Mouse (Mus musculus) MEL (cell line): ENCODE measurements at regions not wholly inside any gene's neighbourhood (a gene's known extent, or its start where the extent isn't known, plus 50 kb on each side); places are given as distances from the start of the nearest gene placed in this dataset.

Source experiments
- DNase-seq: peaks from one replicate; pipeline ENCODE4 v3.0.0; 2011; ENCODE audit warnings: low read depth, low spot score
- H3K27ac ChIP-seq: 2 replicates; pipeline ENCODE4 v1.5.1; 2012; ENCODE audit warnings: low read depth, mild to moderate bottlenecking, control low read depth, low read length, moderate library complexity; ENCODE audit not compliant: control insufficient read depth
- H3K27me3 ChIP-seq, 2 experiments: fragments of 150-350 bp in 1 of 2; sonication (generic) in 1 of 2; 2 replicates each; pipeline ENCODE4 v1.6.1; 2012; ENCODE audit warnings: low read length in 2 of 2, mild to moderate bottlenecking in 2 of 2, improper control_type of control experiment in 1 of 2, moderate library complexity in 1 of 2; ENCODE audit not compliant: insufficient read depth in 2 of 2, control insufficient read depth in 1 of 2
- H3K36me3 ChIP-seq, 2 experiments: 2 replicates each; pipeline ENCODE4 v1.6.1; 2012 to 2014; ENCODE audit warnings: low read length in 2 of 2, improper control_type of control experiment in 1 of 2, inconsistent platforms in 1 of 2, mild to moderate bottlenecking in 1 of 2; ENCODE audit not compliant: insufficient read depth in 2 of 2, control insufficient read depth in 1 of 2
- H3K4me1 ChIP-seq, 2 experiments: fragments of 150-350 bp in 1 of 2; sonication (generic) in 1 of 2; 2 replicates each; pipeline ENCODE4 v1.6.1; 2012; ENCODE audit warnings: low read length in 2 of 2, improper control_type of control experiment in 1 of 2, mild to moderate bottlenecking in 1 of 2; ENCODE audit not compliant: insufficient read depth in 2 of 2, control insufficient read depth in 1 of 2
- H3K4me3 ChIP-seq, 2 experiments: fragments of 150-350 bp in 1 of 2; sonication (generic) in 1 of 2; 2 replicates each; pipeline ENCODE4 v1.5.1; 2012; ENCODE audit warnings: low read depth in 2 of 2, low read length in 2 of 2, mild to moderate bottlenecking in 2 of 2, moderate library complexity in 2 of 2, control low read depth in 1 of 2, improper control_type of control experiment in 1 of 2; ENCODE audit not compliant: control insufficient read depth in 1 of 2, insufficient read depth in 1 of 2
- H3K79me2 ChIP-seq: 2 replicates; pipeline ENCODE4 v1.6.1; 2012; ENCODE audit warnings: mild to moderate bottlenecking, low read length, moderate library complexity; ENCODE audit not compliant: control insufficient read depth, poor library complexity, insufficient read depth
- H3K9ac ChIP-seq: 2 replicates; pipeline ENCODE4 v1.6.1; 2012; ENCODE audit warnings: low read depth, mild to moderate bottlenecking, control low read depth, low read length, moderate library complexity; ENCODE audit not compliant: control insufficient read depth, poor library complexity, severe bottlenecking
- H3K9me3 ChIP-seq: fragments of 150-350 bp; sonication (generic); replicated peaks from 2 replicates; pipeline ENCODE4 v1.6.1; 2012; ENCODE audit warnings: mild to moderate bottlenecking, low read length, improper control_type of control experiment, moderate library complexity; ENCODE audit not compliant: insufficient read depth
- BHLHE40 ChIP-seq: IDR thresholded peaks from 2 replicates; pipeline ENCODE4 v1.6.1; 2012; ENCODE audit warnings: low read depth, mild to moderate bottlenecking, inconsistent platforms, low read length, improper control_type of control experiment, borderline replicate concordance
- CHD2 ChIP-seq: IDR thresholded peaks from 2 replicates; pipeline ENCODE4 v1.6.1; 2011; ENCODE audit warnings: low read length, improper control_type of control experiment
- CTCF ChIP-seq, 3 experiments: IDR thresholded peaks in 2 of 3; conservative IDR thresholded peaks in 1 of 3; 2 replicates each; pipeline ENCODE4 v1.5.1; 2011 to 2012; ENCODE audit warnings: low read length in 3 of 3, low read depth in 2 of 3, mild to moderate bottlenecking in 2 of 3, improper control_type of control experiment in 1 of 3, inconsistent platforms in 1 of 3, mixed read lengths in 1 of 3, moderate library complexity in 1 of 3; ENCODE audit not compliant: control insufficient read depth in 1 of 3, insufficient read depth in 1 of 3, poor library complexity in 1 of 3, severe bottlenecking in 1 of 3
- E2F4 ChIP-seq: IDR thresholded peaks from 2 replicates; pipeline ENCODE4 v1.6.1; 2011; ENCODE audit warnings: low read depth, low read length, improper control_type of control experiment, borderline replicate concordance
- EP300 ChIP-seq, 2 experiments: IDR thresholded peaks; 2 replicates each; pipeline ENCODE4 v1.6.1; 2011; ENCODE audit warnings: improper control_type of control experiment in 2 of 2, low read length in 2 of 2, low read depth in 1 of 2, mild to moderate bottlenecking in 1 of 2
- ETS1 ChIP-seq: IDR thresholded peaks from 2 replicates; pipeline ENCODE4 v1.6.1; 2012; ENCODE audit warnings: low read depth, mild to moderate bottlenecking, inconsistent platforms, low read length, improper control_type of control experiment, moderate library complexity
- GABPA ChIP-seq: IDR thresholded peaks from 2 replicates; pipeline ENCODE4 v1.6.1; 2012; ENCODE audit warnings: low read depth, mild to moderate bottlenecking, inconsistent platforms, low read length, improper control_type of control experiment, moderate library complexity
- GATA1 ChIP-seq: IDR thresholded peaks from 2 replicates; pipeline ENCODE4 v1.6.1; 2011; ENCODE audit warnings: low read depth, low read length, improper control_type of control experiment
- HCFC1 ChIP-seq: IDR thresholded peaks from 2 replicates; pipeline ENCODE4 v1.6.1; 2012; ENCODE audit warnings: low read depth, mild to moderate bottlenecking, inconsistent platforms, low read length, improper control_type of control experiment, moderate library complexity
- JUND ChIP-seq: IDR thresholded peaks from 2 replicates; pipeline ENCODE4 v1.6.1; 2011; ENCODE audit warnings: low read depth, mild to moderate bottlenecking, improper control_type of control experiment, low read length
- KAT2A ChIP-seq: conservative IDR thresholded peaks from 2 replicates; pipeline ENCODE4 v1.6.1; 2012; ENCODE audit warnings: low read depth, low read length, improper control_type of control experiment, inconsistent platforms
- MAFK ChIP-seq: IDR thresholded peaks from 2 replicates; pipeline ENCODE4 v1.6.1; 2011; ENCODE audit warnings: low read depth, mild to moderate bottlenecking, low read length, improper control_type of control experiment, borderline replicate concordance
- MAX ChIP-seq: IDR thresholded peaks from 2 replicates; pipeline ENCODE4 v1.6.1; 2011; ENCODE audit warnings: low read length, improper control_type of control experiment
- MAZ ChIP-seq: IDR thresholded peaks from 2 replicates; pipeline ENCODE4 v1.6.1; 2012; ENCODE audit warnings: low read depth, mild to moderate bottlenecking, inconsistent platforms, low read length, improper control_type of control experiment
- MYB ChIP-seq: IDR thresholded peaks from 2 replicates; pipeline ENCODE4 v1.6.1; 2011; ENCODE audit warnings: mild to moderate bottlenecking, low read depth, low read length, improper control_type of control experiment
- MYC ChIP-seq: IDR thresholded peaks from 2 replicates; pipeline ENCODE4 v1.6.1; 2011; ENCODE audit warnings: low read depth, mild to moderate bottlenecking, low read length, improper control_type of control experiment, moderate library complexity
- POLR2A ChIP-seq, 2 experiments: IDR thresholded peaks; 2 replicates each; pipeline ENCODE4 v1.6.1; 2011 to 2012; ENCODE audit warnings: low read length in 2 of 2, mild to moderate bottlenecking in 2 of 2, control low read depth in 1 of 2, improper control_type of control experiment in 1 of 2, low read depth in 1 of 2, moderate library complexity in 1 of 2; ENCODE audit not compliant: control insufficient read depth in 1 of 2, insufficient read depth in 1 of 2, poor library complexity in 1 of 2
- POLR2AphosphoS2 ChIP-seq: IDR thresholded peaks from 2 replicates; pipeline ENCODE4 v1.6.1; 2011; ENCODE audit warnings: low read length, improper control_type of control experiment
- RAD21 ChIP-seq: IDR thresholded peaks from 2 replicates; pipeline ENCODE4 v1.6.1; 2011; ENCODE audit warnings: mild to moderate bottlenecking, low read depth, low read length, improper control_type of control experiment
- RCOR1 ChIP-seq: IDR thresholded peaks from 2 replicates; pipeline ENCODE4 v1.6.1; 2012; ENCODE audit warnings: low read depth, mild to moderate bottlenecking, inconsistent platforms, low read length, improper control_type of control experiment
- SIN3A ChIP-seq: IDR thresholded peaks from 2 replicates; pipeline ENCODE4 v1.6.1; 2012; ENCODE audit warnings: low read length, improper control_type of control experiment, inconsistent platforms
- TAL1 ChIP-seq: IDR thresholded peaks from 2 replicates; pipeline ENCODE4 v1.6.1; 2012; ENCODE audit warnings: mild to moderate bottlenecking, inconsistent platforms, low read length, moderate library complexity, mixed read lengths
- TBP ChIP-seq: IDR thresholded peaks from 2 replicates; pipeline ENCODE4 v1.8.0; 2011; ENCODE audit warnings: low read depth, low read length, improper control_type of control experiment
- UBTF ChIP-seq: IDR thresholded peaks from 2 replicates; pipeline ENCODE4 v1.6.1; 2012; ENCODE audit warnings: low read depth, mild to moderate bottlenecking, inconsistent platforms, low read length, improper control_type of control experiment, moderate library complexity, borderline replicate concordance; ENCODE audit not compliant: insufficient read depth
- USF1 ChIP-seq: IDR thresholded peaks from 2 replicates; pipeline ENCODE4 v1.6.1; 2014; ENCODE audit warnings: low read depth, mild to moderate bottlenecking, inconsistent platforms, low read length, improper control_type of control experiment, moderate library complexity
- USF2 ChIP-seq, 2 experiments: IDR thresholded peaks; 2 replicates each; pipeline ENCODE4 v1.6.1; 2011 to 2012; ENCODE audit warnings: improper control_type of control experiment in 2 of 2, low read length in 2 of 2, borderline replicate concordance in 1 of 2, inconsistent platforms in 1 of 2, low read depth in 1 of 2, mild to moderate bottlenecking in 1 of 2; ENCODE audit not compliant: insufficient read depth in 1 of 2
- ZC3H11A ChIP-seq: IDR thresholded peaks from 2 replicates; pipeline ENCODE4 v1.6.1; 2012; ENCODE audit warnings: low read depth, mild to moderate bottlenecking, inconsistent platforms, low read length, improper control_type of control experiment
- ZKSCAN1 ChIP-seq: IDR thresholded peaks from 2 replicates; pipeline ENCODE4 v1.6.1; 2012; ENCODE audit warnings: low read depth, mild to moderate bottlenecking, inconsistent platforms, low read length, improper control_type of control experiment, moderate library complexity
- ZMIZ1 ChIP-seq: IDR thresholded peaks from 2 replicates; pipeline ENCODE4 v1.6.1; 2012; ENCODE audit warnings: low read depth, mild to moderate bottlenecking, inconsistent platforms, low read length, improper control_type of control experiment, moderate library complexity
- ZNF384 ChIP-seq: IDR thresholded peaks from 2 replicates; pipeline ENCODE4 v1.6.1; 2012; ENCODE audit warnings: low read depth, mild to moderate bottlenecking, inconsistent platforms, low read length, improper control_type of control experiment

DNA sequence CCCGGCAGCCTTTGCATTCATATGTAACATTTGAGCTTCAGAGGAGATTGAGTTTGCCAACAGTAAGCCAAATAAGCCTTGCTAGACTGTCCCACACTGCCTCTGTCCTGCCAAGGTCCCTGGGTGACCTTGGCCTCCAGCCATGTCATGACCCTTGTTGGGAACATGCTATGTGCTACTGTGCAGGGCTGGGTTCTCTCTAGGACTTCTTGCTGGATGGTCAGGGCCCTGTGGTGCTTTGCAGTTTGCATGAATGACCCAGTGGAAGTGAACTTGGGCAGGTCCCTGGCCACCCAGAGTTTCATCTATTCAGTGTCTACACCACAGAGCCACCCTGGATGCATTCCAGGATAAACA, 92.0 kb upstream of the Twist2 start:
- no peak for TF ChIP-seq USF1
- TF ChIP-seq RAD21 = no peak
- TF ChIP-seq EP300 (IDR thresholded peaks at IDR 0.05; ENCODE audit: low read depth in 1 of 2, low read length in 2 of 2) = no peak
- TF ChIP-seq UBTF = no peak
- TF ChIP-seq MYC = no peak
- no peak for TF ChIP-seq MYB
- no peak for TF ChIP-seq MAZ
- no peak for TF ChIP-seq USF2 (IDR thresholded peaks at IDR 0.05; ENCODE audit: borderline replicate concordance in 1 of 2, insufficient read depth in 1 of 2, low read depth in 1 of 2, low read length in 2 of 2)
- no peak for TF ChIP-seq MAFK
- no peak for TF ChIP-seq CHD2
- TF ChIP-seq TBP = no peak
- no peak for TF ChIP-seq HCFC1
- no peak for TF ChIP-seq POLR2AphosphoS2
- TF ChIP-seq GATA1 = no peak
- no peak for TF ChIP-seq ETS1
- TF ChIP-seq ZC3H11A = no peak
- TF ChIP-seq MAX = no peak
- no peak for TF ChIP-seq ZNF384
- no peak for TF ChIP-seq TAL1
- no peak for TF ChIP-seq ZMIZ1
- H3K36me3 ChIP-seq = no peaks in the 10 kb centered on the region

GRCm38 (mm10) chr1:91713131-91713530, 88.1 kb upstream of the Twist2 start:
- Histone ChIP-seq H3K4me1 (no peaks in the 10 kb centered on the region), H3K9ac (no peak overlapping the region), H3K36me3 (no peaks in the 10 kb centered on the region), H3K27me3 (no peaks in the 10 kb centered on the region), H3K9me3 (no peaks in the 10 kb centered on the region), H3K27ac (no peak overlapping the region), H3K79me2 (no peaks in the 10 kb centered on the region), H3K4me3 (no peak overlapping the region)
- DNase-seq = no peak
- TF ChIP-seq BHLHE40 (no peak), ZKSCAN1 (no peak), USF1 (no peak), EP300 (IDR thresholded peaks at IDR 0.05; ENCODE audit: low read depth in 1 of 2, low read length in 2 of 2) (no peak), ETS1 (no peak), HCFC1 (no peak), E2F4 (no peak), RCOR1 (no peak), UBTF (no peak), CTCF (IDR thresholded peaks at IDR 0.05 in 2 of 3, conservative IDR thresholded peaks at IDR 0.05 in 1 of 3; ENCODE audit: control insufficient read depth in 1 of 3, insufficient read depth in 1 of 3, low read depth in 2 of 3, low read length in 3 of 3, poor library complexity in 1 of 3, severe bottlenecking in 1 of 3) (no peak), KAT2A (no peak), GABPA (no peak), POLR2A (IDR thresholded peaks at IDR 0.05; ENCODE audit: control insufficient read depth in 1 of 2, insufficient read depth in 1 of 2, low read depth in 1 of 2, low read length in 2 of 2, poor library complexity in 1 of 2) (no peak), TBP (no peak), CHD2 (no peak), JUND (no peak), GATA1 (no peak), SIN3A (no peak)

More for the DNA sequence above, 92.0 kb upstream of the Twist2 start:
- Histone ChIP-seq H3K27ac (no peak overlapping the region), H3K27me3 (no peaks in the 10 kb centered on the region), H3K79me2 (no peaks in the 10 kb centered on the region), H3K4me3 (no peak overlapping the region), H3K9me3 (no peaks in the 10 kb centered on the region), H3K9ac (no peak overlapping the region), H3K4me1 (no peaks in the 10 kb centered on the region)
- DNase-seq = no peak
